Mouse (Mus musculus): ENCODE data around the gene Ranbp17. TPM values are rescaled to one million over a fixed set of nuclear protein-coding genes. Genes with fewer than 3 reads are reported as not detected.

The Ranbp17 gene
- total and polyA plus RNA-seq, 3 experiments, result 0.09 TPM; not detected in 2

DNA sequence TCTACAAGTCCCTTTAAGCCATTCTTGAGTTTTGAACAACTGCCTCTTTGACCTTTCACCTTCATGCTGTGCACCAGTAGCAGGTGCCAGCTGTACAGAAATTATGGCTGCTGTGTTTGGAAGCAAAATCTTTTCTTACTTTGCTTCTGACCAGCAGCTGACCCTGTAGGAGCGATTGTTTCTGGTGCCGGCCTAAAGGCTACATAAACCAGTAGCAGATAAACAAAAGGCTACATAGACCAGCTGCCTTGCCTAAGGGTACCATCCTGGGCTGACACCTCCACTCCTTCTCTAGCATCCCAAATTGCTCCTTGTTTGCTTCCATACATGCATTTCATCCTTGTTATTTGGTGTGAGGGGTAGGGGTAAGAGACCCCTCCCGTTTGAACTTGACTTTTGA is 279.4 kb downstream of the Ranbp17 start:
- no peaks in the 10 kb centered on the region for H3K9me3 ChIP-seq (replicated peaks; ENCODE audit: low read length)
- H3K4me2 ChIP-seq (ENCODE audit: insufficient read depth, low read depth, poor library complexity, severe bottlenecking), result no peak overlapping the region
- no peaks in the 10 kb centered on the region for H3K79me2 ChIP-seq (replicated peaks; ENCODE audit: control insufficient read depth, extremely low read depth, insufficient read depth, poor library complexity, severe bottlenecking)
- no peaks in the 10 kb centered on the region for H3K36me3 ChIP-seq (replicated peaks in 1 of 2; ENCODE audit: control insufficient read depth in 1 of 2, insufficient read depth in 1 of 2, low read length in 1 of 2)
- H3K4me1 ChIP-seq (ENCODE audit: control insufficient read depth in 1 of 2, insufficient read depth in 2 of 2), result peaks cover 0 to 8% of the 10 kb centered on the region in 2 experiments; a peak in 2 of 4 replicates
- H3K4me3 ChIP-seq (replicated peaks in 1 of 3; ENCODE audit: low read depth in 2 of 3, low read length in 2 of 3, poor library complexity in 1 of 3), result no peak overlapping the region
- no peak overlapping the region for H3K9ac ChIP-seq (ENCODE audit: insufficient read depth, low read depth)
- TF ChIP-seq GABPA (IDR thresholded peaks at IDR 0.05; ENCODE audit: insufficient replicate concordance, low read depth, low read length) (no peak), ZC3H11A (IDR thresholded peaks at IDR 0.05; ENCODE audit: low read depth, low read length) (no peak), KAT2A (IDR thresholded peaks at IDR 0.05; ENCODE audit: insufficient replicate concordance, low read length) (no peak), BHLHE40 (IDR thresholded peaks at IDR 0.05; ENCODE audit: low read depth, low read length) (no peak), CTCF (conservative IDR thresholded peaks at IDR 0.05 in 1 of 2, IDR thresholded peaks at IDR 0.05 in 1 of 2; ENCODE audit: low read depth in 2 of 2, low read length in 2 of 2) (no peak), MAX (IDR thresholded peaks at IDR 0.05; ENCODE audit: low read length) (no peak), MEF2A (IDR thresholded peaks at IDR 0.05; ENCODE audit: borderline replicate concordance, low read depth, low read length) (no peak), ZNF384 (IDR thresholded peaks at IDR 0.05; ENCODE audit: low read depth, low read length) (no peak), POLR2AphosphoS2 (IDR thresholded peaks at IDR 0.05; ENCODE audit: low read depth, low read length) (no peak), SMC3 (IDR thresholded peaks at IDR 0.05; ENCODE audit: low read depth, low read length) (no peak), ZKSCAN1 (IDR thresholded peaks at IDR 0.05; ENCODE audit: borderline replicate concordance, low read depth, low read length) (no peak), JUN (IDR thresholded peaks at IDR 0.05; ENCODE audit: insufficient read depth, low read depth, low read length) (no peak), NRF1 (IDR thresholded peaks at IDR 0.05; ENCODE audit: low read depth, low read length) (no peak), NELFE (IDR thresholded peaks at IDR 0.05; ENCODE audit: low read depth, low read length) (no peak)
- DNase-seq (ENCODE audit: extremely low read depth), result no peak
- dilution Hi-C loops (cut with MboI; ENCODE audit: extremely low pct_ligation_motif_present, extremely low pct_unique_long_range_greater_than_20kb, low sequenced_read_pairs), result no loop called here
- H3K27ac ChIP-seq (ENCODE audit: insufficient read depth, low read depth), result no peak overlapping the region
- in situ Hi-C loops (cut with MboI; ENCODE audit: low pct_ligation_motif_present, low pct_unique_long_range_greater_than_20kb, low sequenced_read_pairs), result no loop called here
- no peaks in the 10 kb centered on the region for H3K27me3 ChIP-seq (replicated peaks)

DNA sequence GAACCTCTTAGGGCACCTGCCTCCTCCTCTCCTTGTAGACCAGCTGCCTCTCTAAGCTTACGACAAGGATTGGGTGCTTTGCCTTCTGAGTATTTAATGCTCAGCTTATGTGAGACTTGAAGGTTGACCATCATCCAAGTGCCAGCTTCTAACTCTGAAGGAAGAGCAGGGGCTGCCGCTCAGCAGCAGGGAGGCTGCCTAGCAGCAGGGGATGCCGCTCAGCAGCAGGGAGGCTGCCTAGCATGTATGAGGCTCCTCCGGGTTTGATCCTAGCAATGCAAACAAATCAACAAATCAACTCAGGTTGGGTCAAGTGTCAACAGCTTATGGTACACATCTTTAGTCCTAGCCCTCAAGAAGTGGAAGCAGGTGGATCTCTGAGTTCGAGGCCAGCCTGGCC is 281.5 kb downstream of the Ranbp17 start:
- Histone ChIP-seq H3K27ac (ENCODE audit: insufficient read depth, low read depth) (no peak overlapping the region), H3K36me3 (replicated peaks in 1 of 2; ENCODE audit: control insufficient read depth in 1 of 2, insufficient read depth in 1 of 2, low read length in 1 of 2) (no peaks in the 10 kb centered on the region), H3K9ac (ENCODE audit: insufficient read depth, low read depth) (no peak overlapping the region), H3K4me3 (replicated peaks in 1 of 3; ENCODE audit: low read depth in 2 of 3, low read length in 2 of 3, poor library complexity in 1 of 3) (no peak overlapping the region), H3K79me2 (replicated peaks; ENCODE audit: control insufficient read depth, extremely low read depth, insufficient read depth, poor library complexity, severe bottlenecking) (no peaks in the 10 kb centered on the region), H3K4me1 (ENCODE audit: control insufficient read depth in 1 of 2, insufficient read depth in 2 of 2) (peaks cover 0 to 8% of the 10 kb centered on the region in 2 experiments; a peak in 2 of 4 replicates), H3K4me2 (ENCODE audit: insufficient read depth, low read depth, poor library complexity, severe bottlenecking) (no peak overlapping the region), H3K9me3 (replicated peaks; ENCODE audit: low read length) (no peaks in the 10 kb centered on the region), H3K27me3 (replicated peaks) (no peaks in the 10 kb centered on the region)
- in situ Hi-C loops (cut with MboI; ENCODE audit: low pct_ligation_motif_present, low pct_unique_long_range_greater_than_20kb, low sequenced_read_pairs) (no loop called here), dilution Hi-C loops (cut with MboI; ENCODE audit: extremely low pct_ligation_motif_present, extremely low pct_unique_long_range_greater_than_20kb, low sequenced_read_pairs) (no loop called here)
- no peak for TF ChIP-seq KAT2A (IDR thresholded peaks at IDR 0.05; ENCODE audit: insufficient replicate concordance, low read length)
- no peak for TF ChIP-seq BHLHE40 (IDR thresholded peaks at IDR 0.05; ENCODE audit: low read depth, low read length)
- no peak for TF ChIP-seq CTCF (conservative IDR thresholded peaks at IDR 0.05 in 1 of 2, IDR thresholded peaks at IDR 0.05 in 1 of 2; ENCODE audit: low read depth in 2 of 2, low read length in 2 of 2)
- TF ChIP-seq TBP (conservative IDR thresholded peaks at IDR 0.05; ENCODE audit: low read depth, low read length), result no peak
- no peak for TF ChIP-seq MXI1 (IDR thresholded peaks at IDR 0.05; ENCODE audit: low read depth, low read length)
- no peak for TF ChIP-seq POLR2A (IDR thresholded peaks at IDR 0.05; ENCODE audit: low read depth, low read length)
- TF ChIP-seq E2F4 (IDR thresholded peaks at IDR 0.05; ENCODE audit: insufficient replicate concordance, low read depth, low read length), result no peak
- TF ChIP-seq JUN (IDR thresholded peaks at IDR 0.05; ENCODE audit: insufficient read depth, low read depth, low read length), result no peak
- TF ChIP-seq GABPA (IDR thresholded peaks at IDR 0.05; ENCODE audit: insufficient replicate concordance, low read depth, low read length), result no peak
- DNase-seq (ENCODE audit: extremely low read depth), result no peak
